24 mouse cellular contexts compared by ENCODE assay signal in genomic region chr11:118583989-118584388, GRCm38 (mm10).
DNase-seq lines count a peak whose midpoint lies in the region; ATAC-seq and TF ChIP-seq lines count a peak whose summit lies in the region.
"Had no signal": no experiment of that assay in that cellular context is flagged by ENCODE, and none has a peak within 500 bp of the region (broad histone marks: within the 10 kb centered on the region; RNA-seq: fewer than 3 reads in every experiment).

No protein-coding gene starts in this region.

- no peaks in the 10 kb centered on the region for H3K36me3 ChIP-seq in midbrain, postnatal 0 days (ENCODE audit: insufficient read depth, low read length)
- H3K36me3 ChIP-seq in midbrain, embryonic 15.5 days (replicated peaks), result no peaks in the 10 kb centered on the region
- H3K36me3 ChIP-seq in lung, postnatal 0 days (ENCODE audit: insufficient read depth, low read length), result no peaks in the 10 kb centered on the region
- H3K36me3 ChIP-seq: forebrain, embryonic 10.5 days; heart, embryonic 10.5 days; heart, embryonic 13.5 days had no signal

- H3K4me2 ChIP-seq in midbrain, postnatal 0 days (ENCODE audit: low read depth, low read length, poor library complexity, severe bottlenecking), result no peak overlapping the region
- no peak overlapping the region for H3K4me2 ChIP-seq in midbrain, embryonic 15.5 days
- H3K4me2 ChIP-seq in lung, postnatal 0 days (replicated peaks; ENCODE audit: low read depth, low read length), result no peak overlapping the region
- H3K4me2 ChIP-seq: forebrain, embryonic 13.5 days; heart, embryonic 13.5 days; hindbrain, embryonic 14.5 days had no signal

- no peak overlapping the region for H3K4me3 ChIP-seq in midbrain, postnatal 0 days (ENCODE audit: low read depth, low read length)
- no peak overlapping the region for H3K4me3 ChIP-seq in midbrain, embryonic 15.5 days
- H3K4me3 ChIP-seq in lung, postnatal 0 days (ENCODE audit: low read depth, low read length), result no peak overlapping the region
- H3K4me3 ChIP-seq: forebrain, embryonic 10.5 days; forebrain, embryonic 13.5 days; heart, adult 2 months; heart, embryonic 10.5 days; heart, embryonic 13.5 days had no signal

- H3K27ac ChIP-seq in midbrain, postnatal 0 days (ENCODE audit: low read depth, low read length), result no peak overlapping the region
- no peak overlapping the region for H3K27ac ChIP-seq in midbrain, embryonic 15.5 days
- H3K27ac ChIP-seq in lung, postnatal 0 days (ENCODE audit: low read length), result no peak overlapping the region
- H3K27ac ChIP-seq: forebrain, embryonic 10.5 days; forebrain, embryonic 13.5 days; heart, adult 2 months; heart, embryonic 10.5 days; heart, embryonic 13.5 days; hindbrain, embryonic 14.5 days; hindbrain, postnatal 0 days had no signal

- no peak for TF ChIP-seq EP300 in lung, postnatal 0 days (IDR thresholded peaks at IDR 0.05)

- no peaks in the 10 kb centered on the region for H3K27me3 ChIP-seq in midbrain, postnatal 0 days (ENCODE audit: insufficient read depth, low read length)
- no peaks in the 10 kb centered on the region for H3K27me3 ChIP-seq in midbrain, embryonic 15.5 days (replicated peaks)
- no peaks in the 10 kb centered on the region for H3K27me3 ChIP-seq in lung, postnatal 0 days (replicated peaks; ENCODE audit: insufficient read depth, low read length)

- H3K9ac ChIP-seq in midbrain, postnatal 0 days (replicated peaks; ENCODE audit: low read length, poor library complexity, severe bottlenecking), result no peak overlapping the region
- no peak overlapping the region for H3K9ac ChIP-seq in midbrain, embryonic 15.5 days
- H3K9ac ChIP-seq in lung, postnatal 0 days (replicated peaks; ENCODE audit: low read depth), result no peak overlapping the region
- H3K9ac ChIP-seq: forebrain, embryonic 13.5 days; heart, embryonic 13.5 days; hindbrain, embryonic 14.5 days had no signal

- DNase-seq in cerebellum, adult 11-12 months, result peak; percentile 54
- DNase-seq in cerebellum, adult 8-10 months, result no peak
- peak; percentile 74 to 86 for DNase-seq in cerebellum, postnatal 10 days
- DNase-seq in cerebellum, postnatal 4 days (ENCODE audit: low spot score in 2 of 2), result no peak
- DNase-seq in midbrain, postnatal 0 days (ENCODE audit: low spot score), result peak; percentile 28
- DNase-seq in lung, postnatal 0 days (ENCODE audit: low spot score), result no peak
- DNase-seq: adrenal gland, adult 8-10 months; adrenal gland, postnatal 25 days; gastrocnemius, postnatal 10 days; gastrocnemius, postnatal 36 days; heart, adult 2 months; heart, postnatal 14 days; heart, postnatal 4 days had no signal

- WGBS in midbrain, postnatal 0 days, result 100% methylated on average over 1 of the region's 1 CpGs
- 100% methylated on average over 1 of the region's 1 CpGs for WGBS in midbrain, embryonic 15.5 days
- 94% methylated on average over 1 of the region's 1 CpGs for WGBS in lung, postnatal 0 days

- TF ChIP-seq CTCF in midbrain, postnatal 0 days (IDR thresholded peaks at IDR 0.05), result no peak
- TF ChIP-seq CTCF in lung, postnatal 0 days (IDR thresholded peaks at IDR 0.05), result no peak

- H3K4me1 ChIP-seq in midbrain, postnatal 0 days (ENCODE audit: insufficient read depth, low read length), result no peaks in the 10 kb centered on the region
- H3K4me1 ChIP-seq in midbrain, embryonic 15.5 days, result peaks cover 3% of the 10 kb centered on the region; the same call in 1 of the 2 replicates
- no peaks in the 10 kb centered on the region for H3K4me1 ChIP-seq in lung, postnatal 0 days (ENCODE audit: insufficient read depth, low read depth, low read length)
- H3K4me1 ChIP-seq: forebrain, embryonic 10.5 days; heart, embryonic 10.5 days; heart, embryonic 13.5 days had no signal

- H3K9me3 ChIP-seq in midbrain, postnatal 0 days (ENCODE audit: low read length), result no peaks in the 10 kb centered on the region
- no peaks in the 10 kb centered on the region for H3K9me3 ChIP-seq in midbrain, embryonic 15.5 days
- H3K9me3 ChIP-seq in lung, postnatal 0 days (ENCODE audit: low read length), result no peaks in the 10 kb centered on the region
- H3K9me3 ChIP-seq: forebrain, embryonic 10.5 days; forebrain, embryonic 13.5 days; heart, embryonic 10.5 days; heart, embryonic 13.5 days had no signal

- ATAC-seq in midbrain, postnatal 0 days (ENCODE audit: low FRiP score), result no peak
- ATAC-seq in midbrain, embryonic 15.5 days (replicated peaks), result no peak
- ATAC-seq in lung, postnatal 0 days, result no peak
- ATAC-seq: activated CD4-positive, CD25-positive, alpha-beta regulatory T cell, adult 4 months; forebrain, embryonic 13.5 days; forebrain, embryonic 16.5 days; hindbrain, postnatal 0 days; inflammation-experienced regulatory T-cells, adult 6 months; intestine, embryonic 16.5 days had no signal

Comparison
In these comparisons a context has a peak if more than half of its experiments do, and no peak if none do; other contexts are left out.
1. DNase-seq: peak in cerebellum, adult 11-12 months (single experiment), cerebellum, postnatal 10 days (2 of 2) and midbrain, postnatal 0 days (single experiment); none in cerebellum, adult 8-10 months (single experiment), cerebellum, postnatal 4 days (0 of 2) and lung, postnatal 0 days (single experiment).